Mouse (Mus musculus) heart, embryonic 16.5 days (tissue): Measurements from ENCODE around the gene Cnnm4. TPM values are rescaled to one million over a fixed set of nuclear protein-coding genes. Genes with fewer than 3 reads are reported as not detected.

Source experiments
- ATAC-seq: fragments of 200-750 bp; cut with Nextera tagmentation; replicated peaks from 2 replicates; pipeline ENCODE4 v1.8.0; 2017; ENCODE audit warnings: moderate number of reproducible peaks; ENCODE audit not compliant: insufficient read depth, low FRiP score; ENCODE audit errors: extremely low read depth
- H3K27ac ChIP-seq: fragments of 300-500 bp; sonication (generic); 2 replicates; pipeline ENCODE4 v1.5.1; 2014; ENCODE audit warnings: mild to moderate bottlenecking, low read length, control low read depth, moderate library complexity
- H3K27me3 ChIP-seq: fragments of 300-500 bp; sonication (generic); 2 replicates; pipeline ENCODE4 v1.6.1; 2014; ENCODE audit warnings: low read length, mixed read lengths; ENCODE audit not compliant: control insufficient read depth, insufficient read depth
- H3K36me3 ChIP-seq: fragments of 300-500 bp; sonication (generic); 2 replicates; pipeline ENCODE4 v1.6.1; 2014; ENCODE audit not compliant: control insufficient read depth, insufficient read depth
- H3K4me1 ChIP-seq: fragments of 300-500 bp; sonication (generic); 2 replicates; pipeline ENCODE4 v1.6.1; 2014; ENCODE audit warnings: low read length, mixed read lengths; ENCODE audit not compliant: control insufficient read depth, insufficient read depth
- H3K4me2 ChIP-seq: fragments of 300-500 bp; sonication (generic); 2 replicates; pipeline ENCODE4 v1.6.1; 2014; ENCODE audit warnings: low read depth, mild to moderate bottlenecking, control low read depth, low read length
- H3K4me3 ChIP-seq: fragments of 300-500 bp; sonication (generic); 2 replicates; pipeline ENCODE4 v1.5.1; 2014; ENCODE audit warnings: mild to moderate bottlenecking, control low read depth, low read length
- H3K9ac ChIP-seq: fragments of 300-500 bp; sonication (generic); 2 replicates; pipeline ENCODE4 v1.6.1; 2014; ENCODE audit warnings: low read length, control low read depth
- H3K9me3 ChIP-seq: fragments of 300-500 bp; sonication (generic); replicated peaks from 2 replicates; pipeline ENCODE4 v1.6.1; 2016; ENCODE audit warnings: low read length; ENCODE audit not compliant: control insufficient read depth
- WGBS: fragments of 180-500 bp; shearing (Covaris S2); extraction: QIAGEN DNeasy Blood & Tissue Kit; methylation state at CpG from one replicate; pipeline ENCODE4 v1.1.7; 2014; 5-methylcytosine and 5-hydroxymethylcytosine counted together
- polyA plus RNA-seq: library from polyadenylated mRNA; unstranded; fragments of >200 nt; fragmentation: Nextera tagmentation; extraction: Ambion mirVana; gene quantifications from 2 replicates; pipeline ENCODE4 v1.2.1, GENCODE M21; 2015

The Cnnm4 gene
- polyA plus RNA-seq, 1 experiment from 2014 or later = 6.9 TPM

GRCm38 (mm10) chr1:36548771-36549170 lies 77.4 kb downstream of the Cnnm4 start:
- H3K4me3 ChIP-seq = no peak overlapping the region
- ATAC-seq = no peak
- no peak overlapping the region for H3K4me2 ChIP-seq
- WGBS = 53% methylated on average over 8 of the region's 8 CpGs
- H3K27ac ChIP-seq = no peak overlapping the region
- peaks cover 44% of the 10 kb centered on the region for H3K36me3 ChIP-seq
- H3K4me1 ChIP-seq = peaks cover 24% of the 10 kb centered on the region
- no peak overlapping the region; the same call in 1 of the 2 replicates for H3K9ac ChIP-seq
- H3K27me3 ChIP-seq = no peaks in the 10 kb centered on the region
- no peaks in the 10 kb centered on the region for H3K9me3 ChIP-seq

- no peak overlapping the region; the same call in 1 of the 2 replicates for H3K9ac ChIP-seq
- 83% methylated on average over 18 of the region's 18 CpGs for WGBS
- no peaks in the 10 kb centered on the region for H3K27me3 ChIP-seq
- H3K4me2 ChIP-seq = no peak overlapping the region
- ATAC-seq = no peak
- H3K9me3 ChIP-seq = no peaks in the 10 kb centered on the region
- no peak overlapping the region for H3K4me3 ChIP-seq
- H3K36me3 ChIP-seq = peaks cover 48% of the 10 kb centered on the region
- H3K4me1 ChIP-seq = peaks cover 29% of the 10 kb centered on the region
- H3K27ac ChIP-seq = no peak overlapping the region
Measured at GRCm38 (mm10) chr1:36549491-36549890, 78.1 kb downstream of the Cnnm4 start.

GRCm38 (mm10) chr1:36550075-36550863 lies 78.8 kb downstream of the Cnnm4 start:
- H3K4me3 ChIP-seq = no peak overlapping the region
- H3K27ac ChIP-seq = no peak overlapping the region
- H3K9me3 ChIP-seq = no peaks in the 10 kb centered on the region
- no peak overlapping the region for H3K4me2 ChIP-seq
- ATAC-seq = no peak
- no peaks in the 10 kb centered on the region for H3K27me3 ChIP-seq
- peaks cover 48% of the 10 kb centered on the region for H3K36me3 ChIP-seq
- H3K4me1 ChIP-seq = peaks cover 34% of the 10 kb centered on the region
- H3K9ac ChIP-seq = no peak overlapping the region
- 72% methylated on average over 20 of the region's 20 CpGs for WGBS

GRCm38 (mm10) chr1:36551904-36552303 lies 80.5 kb downstream of the Cnnm4 start:
- Histone ChIP-seq H3K4me1 (peaks cover 34% of the 10 kb centered on the region), H3K9ac (no peak overlapping the region), H3K4me2 (no peak overlapping the region), H3K36me3 (peaks cover 48% of the 10 kb centered on the region), H3K27me3 (no peaks in the 10 kb centered on the region), H3K9me3 (no peaks in the 10 kb centered on the region), H3K4me3 (no peak overlapping the region), H3K27ac (no peak overlapping the region)
- ATAC-seq = no peak
- WGBS = 81% methylated on average over 17 of the region's 17 CpGs

- no peak overlapping the region for H3K9ac ChIP-seq
- H3K4me3 ChIP-seq = no peak overlapping the region
- H3K27me3 ChIP-seq = no peaks in the 10 kb centered on the region
- 88% methylated on average over 16 of the region's 16 CpGs for WGBS
- no peaks in the 10 kb centered on the region for H3K9me3 ChIP-seq
- H3K36me3 ChIP-seq = peaks cover 48% of the 10 kb centered on the region
- no peak overlapping the region for H3K27ac ChIP-seq
- peaks cover 32% of the 10 kb centered on the region for H3K4me1 ChIP-seq
- H3K4me2 ChIP-seq = no peak overlapping the region
- ATAC-seq = no peak
Measured at GRCm38 (mm10) chr1:36552506-36552905, 81.1 kb downstream of the Cnnm4 start.

- H3K4me3 ChIP-seq = 0 out of 2 replicates have a peak overlapping the region, but pooled peaks have one; percentile 90
- H3K9me3 ChIP-seq = no peaks in the 10 kb centered on the region
- H3K4me2 ChIP-seq = peak overlapping the region; percentile 73
- H3K36me3 ChIP-seq = peaks cover 40% of the 10 kb centered on the region
- no peak for ATAC-seq
- H3K27ac ChIP-seq = peak overlapping the region; percentile 41
- H3K27me3 ChIP-seq = no peaks in the 10 kb centered on the region
- 65% methylated on average over 21 of the region's 21 CpGs for WGBS
- peaks cover 31% of the 10 kb centered on the region for H3K4me1 ChIP-seq
- H3K9ac ChIP-seq = no peak overlapping the region
Measured at GRCm38 (mm10) chr1:36554633-36555399, 83.4 kb downstream of the Cnnm4 start.

- Histone ChIP-seq H3K9me3 (no peaks in the 10 kb centered on the region), H3K4me1 (peaks cover 36% of the 10 kb centered on the region), H3K9ac (peak overlapping the region; percentile 98), H3K4me3 (peak overlapping the region; percentile 90), H3K36me3 (peaks cover 32% of the 10 kb centered on the region), H3K27me3 (no peaks in the 10 kb centered on the region), H3K27ac (peak overlapping the region; percentile 98), H3K4me2 (peak overlapping the region; percentile 73)
- ATAC-seq = no peak
- 7% methylated on average over 8 of the region's 8 CpGs for WGBS
Measured at GRCm38 (mm10) chr1:36555798-36556395, 84.5 kb downstream of the Cnnm4 start.

GRCm38 (mm10) chr1:36556553-36557456 lies 85.4 kb downstream of the Cnnm4 start:
- H3K4me2 ChIP-seq = peak overlapping the region; percentile 73
- peaks cover 38% of the 10 kb centered on the region for H3K4me1 ChIP-seq
- H3K27ac ChIP-seq = peak overlapping the region; percentile 98
- H3K27me3 ChIP-seq = no peaks in the 10 kb centered on the region
- peak; percentile 66 for ATAC-seq
- H3K36me3 ChIP-seq = peaks cover 24% of the 10 kb centered on the region
- peak overlapping the region; percentile 98 for H3K9ac ChIP-seq
- no peaks in the 10 kb centered on the region for H3K9me3 ChIP-seq
- under 1% methylated on average over 52 of the region's 52 CpGs for WGBS
- H3K4me3 ChIP-seq = peak overlapping the region; percentile 90
